Mouse (Mus musculus) left cerebral cortex, adult 8-10 months (tissue): ENCODE data around the gene Avpr2. TPM values are rescaled to one million over a fixed set of nuclear protein-coding genes. Genes with fewer than 3 reads are reported as not detected.
A peak's percentile ranks its signal among the peaks of the same experiment; 100 is the strongest.

ENCODE experiments used
- DNase-seq, 2 experiments: peaks; one replicate each; pipeline ENCODE4 v3.0.0; 2022; ENCODE audit warnings: low spot score in 2 of 2
- total RNA-seq, 4 experiments: library from RNA; stranded (reverse); gene quantifications; 2 replicates each; pipeline ENCODE4 v1.2.4; 2022

The Avpr2 gene
- total RNA-seq, 4 experiments from 2014 or later = not detected

DNA sequence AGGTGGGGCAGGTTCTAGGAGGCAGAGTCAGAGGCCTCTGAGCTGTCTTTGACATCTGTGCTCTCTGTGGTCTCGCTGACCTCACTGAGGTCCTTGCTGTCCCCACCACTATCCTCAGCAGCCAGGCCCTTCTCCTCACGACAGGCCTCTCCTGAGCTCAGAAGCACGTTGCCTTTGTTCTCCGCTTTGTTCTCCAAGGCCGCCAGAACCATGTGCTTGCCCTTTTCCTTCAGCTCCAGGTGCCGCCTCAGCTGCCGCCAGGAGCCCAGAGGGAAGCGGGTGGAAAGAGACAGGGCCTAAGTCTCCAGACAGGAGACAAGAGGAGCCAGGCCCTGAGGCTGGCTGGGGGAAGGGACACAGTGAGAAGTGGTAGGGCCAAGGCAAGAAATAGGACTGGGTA is 25.0 kb downstream of the Avpr2 start:
- no peak for DNase-seq

DNA sequence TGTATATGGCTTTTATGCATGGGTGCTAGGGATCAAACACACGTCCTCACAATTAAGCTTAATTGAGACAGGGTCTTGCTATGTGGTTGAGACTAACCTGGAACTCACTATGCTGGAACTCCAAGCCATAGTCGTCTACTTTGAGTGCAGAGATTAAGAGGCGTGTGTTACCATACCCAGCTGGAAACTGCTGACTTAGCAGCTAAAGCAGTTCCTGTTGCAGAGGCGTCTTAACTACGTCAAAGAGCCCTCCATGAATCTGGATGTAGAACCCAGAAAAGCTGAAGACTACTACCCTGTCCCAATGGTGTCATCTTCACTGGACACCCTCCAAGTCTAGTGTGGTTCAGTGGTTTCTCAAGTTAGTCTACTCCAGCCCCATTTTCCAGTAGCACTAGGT is 26.7 kb downstream of the Avpr2 start:
- no peak for DNase-seq

DNA sequence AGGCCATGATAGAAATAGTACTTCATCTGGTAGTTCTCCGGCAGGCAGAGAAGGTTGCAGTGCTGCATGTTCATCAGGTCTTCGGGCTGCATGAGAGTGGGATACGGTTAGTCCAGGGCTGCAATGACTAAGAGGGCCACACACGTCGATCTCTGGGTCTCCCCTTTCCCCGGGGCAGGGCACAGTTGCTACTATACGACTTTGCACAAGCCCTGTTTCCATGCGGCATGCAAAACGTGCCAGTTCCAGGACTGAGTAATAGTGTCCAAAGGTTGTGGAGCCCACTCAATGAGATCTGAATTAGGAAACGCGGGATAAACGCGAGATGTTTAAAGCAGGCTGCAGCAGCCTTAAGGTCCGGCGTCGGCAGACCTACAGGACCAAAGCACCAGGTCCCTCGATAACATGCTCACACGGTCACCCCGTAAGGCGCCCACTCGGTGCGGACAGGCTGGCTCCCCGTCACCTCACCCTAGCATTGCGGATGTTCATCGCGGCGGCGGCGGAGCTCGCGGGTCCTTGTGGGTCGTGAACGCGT is 29.5 kb downstream of the Avpr2 start:
- peak in 1 of 2 experiments; percentile 6 for DNase-seq

DNA sequence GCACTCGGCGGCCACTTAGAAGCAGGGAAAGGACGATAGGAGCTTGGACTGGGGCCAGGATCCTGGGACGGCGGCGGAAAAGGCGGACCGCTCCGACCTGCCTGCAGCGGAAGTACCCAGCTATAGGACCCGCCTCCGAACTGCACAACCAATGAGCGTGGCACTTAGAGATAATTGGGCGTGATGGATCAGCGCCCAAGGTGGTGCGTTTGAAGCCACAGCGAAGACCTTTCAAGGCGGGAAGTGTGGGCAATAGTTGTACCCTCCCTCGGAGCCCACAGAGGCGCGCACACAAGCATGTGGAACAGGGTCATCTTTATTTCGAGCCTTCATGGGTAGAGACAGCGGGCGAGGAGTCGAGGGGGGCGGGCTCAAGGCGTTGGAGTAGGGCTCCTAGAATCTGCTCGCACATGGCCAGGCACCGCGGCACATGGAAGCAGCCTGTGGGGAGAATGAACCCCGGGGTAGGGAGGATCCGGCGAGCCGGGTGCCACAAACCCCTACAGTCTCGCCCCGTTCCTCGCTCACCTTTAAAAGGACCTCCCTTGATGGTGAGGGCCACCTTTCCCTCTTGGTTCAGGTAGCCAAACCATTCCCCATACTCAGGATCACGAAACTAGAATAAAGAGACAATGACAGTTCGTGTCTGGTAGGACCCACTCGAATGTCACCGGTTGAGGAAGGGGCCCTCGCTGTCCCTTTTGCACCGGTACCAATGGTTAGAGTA is 30.1 kb downstream of the Avpr2 start, which contains the start of the genes Arhgap4 and Naa10:
TSS of gene Arhgap4 (minus strand) at position 48 of the 727 bp plus-strand sequence.
TSS of gene Naa10 (minus strand) at position 122 of the 727 bp plus-strand sequence.
- DNase-seq = peak; percentile 64 to 85

DNA sequence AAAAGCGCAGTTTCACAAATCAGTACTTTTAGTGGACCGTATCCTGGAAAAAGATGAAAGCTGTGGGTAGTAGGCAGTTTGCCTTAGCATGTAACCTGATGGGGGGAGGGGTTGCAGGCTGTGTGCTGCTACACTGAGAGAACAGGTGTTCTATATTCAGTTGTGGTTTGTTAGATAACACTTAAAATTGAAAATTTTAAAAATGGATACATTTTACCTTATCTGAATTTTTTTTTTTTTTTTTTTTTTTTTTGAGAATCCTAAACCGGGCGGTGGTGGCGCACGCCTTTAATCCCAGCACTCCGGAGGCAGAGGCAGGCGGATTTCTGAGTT is 30.6 kb downstream of the Avpr2 start:
- DNase-seq = no peak

DNA sequence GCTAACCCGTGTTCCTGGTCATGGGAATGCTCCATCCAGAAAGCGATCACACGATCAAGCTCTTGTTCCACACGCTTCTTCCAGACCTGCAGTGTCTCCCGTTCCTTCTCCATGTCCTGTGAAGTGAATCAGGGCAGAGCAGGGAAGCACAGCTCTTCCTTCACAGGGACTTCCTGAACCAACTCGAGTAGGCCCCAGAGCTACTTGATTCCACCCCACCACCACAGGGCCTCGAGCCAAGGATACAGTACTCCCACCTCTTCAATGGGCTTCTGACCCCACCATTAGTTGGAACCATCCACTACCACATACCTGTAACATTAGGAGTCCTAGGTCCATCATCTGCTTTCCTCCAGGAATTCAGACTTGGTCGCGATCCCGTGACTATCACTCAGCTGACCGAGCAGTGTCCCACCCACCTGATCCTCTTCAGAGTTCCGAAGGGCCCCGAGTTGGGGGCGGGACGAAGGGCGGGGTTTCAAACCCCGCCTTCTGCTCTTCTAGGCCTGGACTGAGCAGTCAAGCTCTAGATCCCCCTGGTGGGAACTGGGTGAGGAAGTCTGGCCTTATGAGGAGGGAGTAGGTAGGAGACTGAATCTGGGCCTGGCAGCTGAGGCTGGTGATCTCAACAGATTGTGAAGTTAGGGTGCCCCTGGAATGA is 38.6 kb downstream of the Avpr2 start, which contains the start of gene Renbp:
TSS of gene Renbp (minus strand) at position 449 of the 661 bp plus-strand sequence.
- no peak for DNase-seq

DNA sequence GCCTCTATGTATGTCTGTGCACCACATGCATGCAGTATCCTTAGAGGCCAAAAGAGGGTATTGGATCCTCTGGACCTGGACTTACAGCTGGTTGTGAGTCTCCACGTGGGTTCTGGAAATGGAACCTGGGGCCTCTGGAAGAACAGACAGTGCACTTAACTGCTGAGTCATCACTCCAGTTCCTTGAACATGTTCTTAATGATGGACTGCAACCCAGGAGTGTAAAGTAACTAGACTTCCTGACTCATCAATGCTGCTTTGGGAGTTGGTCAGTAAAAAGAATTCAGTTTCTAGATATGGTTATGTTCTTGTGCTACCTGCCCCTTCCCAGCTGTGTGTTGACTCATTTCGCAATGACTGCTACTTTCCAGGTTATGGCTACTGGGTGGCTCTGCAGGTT is 40.0 kb downstream of the Avpr2 start:
- no peak for DNase-seq

DNA sequence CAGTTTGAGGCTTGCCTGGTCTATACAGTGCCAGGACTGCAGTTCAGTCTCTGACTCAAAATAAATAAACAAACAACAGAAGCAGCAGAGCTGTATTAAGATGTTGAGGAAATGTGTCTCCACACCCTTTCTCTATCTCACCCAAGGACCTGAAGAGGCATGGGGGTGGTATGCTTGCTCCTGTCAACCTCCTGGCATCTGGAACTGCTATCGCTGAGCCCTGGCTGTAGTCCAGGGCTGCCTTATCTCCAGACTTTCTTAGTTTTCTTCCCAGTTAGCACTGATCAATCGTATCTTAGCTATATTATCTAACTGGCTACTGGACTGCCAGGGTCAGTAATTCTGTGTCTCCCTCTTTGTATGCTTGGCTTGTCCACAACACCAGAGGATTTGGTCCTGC is 50.0 kb downstream of the Avpr2 start:
- DNase-seq = no peak

DNA sequence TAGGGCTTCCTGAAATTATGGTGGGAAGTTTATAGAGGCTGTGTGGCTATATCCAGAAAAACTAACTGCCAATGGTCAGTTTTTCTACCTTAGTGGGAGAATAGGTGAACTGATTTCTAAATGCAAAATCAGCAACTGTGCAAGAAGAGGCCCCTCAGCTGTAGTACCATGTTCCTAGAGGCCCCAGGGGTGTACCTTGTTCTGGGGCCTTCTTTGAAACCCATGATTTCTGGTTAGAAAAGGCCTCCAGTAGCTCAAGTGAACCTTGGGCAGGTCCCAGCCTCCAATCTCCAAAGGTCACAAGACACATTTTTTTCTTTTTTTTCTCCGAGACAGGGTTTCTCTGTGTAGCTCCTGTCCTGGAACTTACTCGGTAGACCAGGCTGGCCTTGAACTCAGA is 50.4 kb downstream of the Avpr2 start:
- DNase-seq = no peak

Other genes with a start within 250 kb of the Avpr2 start
- gene Pnck, start 232.0 kb upstream of the Avpr2 start, total RNA-seq = 100 to 1,000 TPM in 1 of 4 experiments, 10 to 100 TPM in 3; 83.1 to 100 (median 96.2) TPM
- 100 to 1,000 TPM; 103 to 124 (median 111) TPM for gene Slc6a8, start 219.0 kb upstream of the Avpr2 start, total RNA-seq
- 100 to 1,000 TPM in 1 of 4 experiments, 10 to 100 TPM in 3; 91.3 to 100 (median 95.9) TPM for gene Bcap31, start 175.9 kb upstream of the Avpr2 start, total RNA-seq
- 10 to 100 TPM; 10.8 to 13.3 (median 12.1) TPM for gene Abcd1, start 175.5 kb upstream of the Avpr2 start, total RNA-seq
- gene Plxnb3, start 135.0 kb upstream of the Avpr2 start, total RNA-seq = 10 to 100 TPM; 12.1 to 13.3 (median 12.8) TPM
- gene Srpk3, start 117.7 kb upstream of the Avpr2 start, total RNA-seq = 10 to 100 TPM in 2 of 4 experiments, 1 to 10 TPM in 2; 7.5 to 11.3 (median 9.3) TPM
- gene Idh3g, start 105.2 kb upstream of the Avpr2 start, total RNA-seq = 100 to 1,000 TPM; 192 to 222 (median 206) TPM
- 100 to 1,000 TPM in 2 of 4 experiments, 10 to 100 TPM in 2; 90.7 to 130 (median 99.7) TPM for gene Ssr4, start 105.1 kb upstream of the Avpr2 start, total RNA-seq
- 100 to 1,000 TPM; 105 to 117 (median 113) TPM for gene Pdzd4, start 67.1 kb upstream of the Avpr2 start, total RNA-seq
- gene L1cam, start 4.0 kb downstream of the Avpr2 start, total RNA-seq = 100 to 1,000 TPM; 147 to 158 (median 153) TPM
- 1 to 10 TPM; 4.3 to 5.1 (median 4.7) TPM for gene Arhgap4, start 29.8 kb downstream of the Avpr2 start, total RNA-seq
- gene Naa10, start 29.8 kb downstream of the Avpr2 start, total RNA-seq = 10 to 100 TPM; 47.7 to 62.7 (median 57.0) TPM
- gene Renbp, start 38.7 kb downstream of the Avpr2 start, total RNA-seq = 10 to 100 TPM in 1 of 4 experiments, 1 to 10 TPM in 3; 5.3 to 15.8 (median 7.5) TPM
- gene Hcfc1, start 74.3 kb downstream of the Avpr2 start, total RNA-seq = 10 to 100 TPM; 67.9 to 78.7 (median 72.5) TPM
- 10 to 100 TPM; 54.0 to 61.3 (median 54.2) TPM for gene Irak1, start 131.8 kb downstream of the Avpr2 start, total RNA-seq
- gene Opn1mw, start 235.4 kb downstream of the Avpr2 start, total RNA-seq = 1 to 10 TPM in 1 of 4 experiments, under 1 TPM in 1, not detected in 2; 0.59 to 2.5 TPM
- gene Mecp2, start 243.3 kb downstream of the Avpr2 start, total RNA-seq = 10 to 100 TPM; 87.7 to 95.0 (median 90.3) TPM